Mouse (Mus musculus): ENCODE results near the gene Mpo. TPM values are rescaled to one million over a fixed set of nuclear protein-coding genes. Genes with fewer than 3 reads are reported as not detected.

The Mpo gene
- polyA plus RNA-seq, 2 experiments from 2014 or later, result not detected

GRCm38 (mm10) chr11:87805448-87805847 is 12.1 kb downstream of the Mpo start:
- no peak for ATAC-seq

DNA sequence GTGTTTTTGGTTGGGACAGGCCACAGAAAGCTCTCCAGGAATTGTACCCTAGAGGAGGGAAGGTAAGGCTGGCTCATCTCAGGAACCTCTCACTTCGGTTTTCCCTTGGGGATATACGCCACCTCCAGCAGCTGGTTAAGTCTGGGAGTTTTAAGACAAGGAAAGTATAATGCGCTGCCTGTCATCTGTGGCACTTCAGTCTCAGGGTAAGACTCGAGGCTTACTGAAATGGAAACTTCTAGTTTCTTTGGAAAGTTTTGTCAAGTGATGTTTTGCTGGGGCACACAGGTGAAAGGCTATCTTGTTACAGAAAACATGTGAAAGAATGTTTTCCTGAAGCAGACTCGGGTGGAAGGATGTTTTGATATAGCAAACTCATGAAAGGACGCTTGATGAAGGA is 14.1 kb downstream of the Mpo start:
- no peak for ATAC-seq

GRCm38 (mm10) chr11:87808236-87808635 is 14.9 kb downstream of the Mpo start:
- ATAC-seq, result peak; percentile 99

GRCm38 (mm10) chr11:87811396-87811795 is 18.0 kb downstream of the Mpo start:
- ATAC-seq, result no peak

- no peak for ATAC-seq
Measured at GRCm38 (mm10) chr11:87814831-87815230, 21.4 kb downstream of the Mpo start.

DNA sequence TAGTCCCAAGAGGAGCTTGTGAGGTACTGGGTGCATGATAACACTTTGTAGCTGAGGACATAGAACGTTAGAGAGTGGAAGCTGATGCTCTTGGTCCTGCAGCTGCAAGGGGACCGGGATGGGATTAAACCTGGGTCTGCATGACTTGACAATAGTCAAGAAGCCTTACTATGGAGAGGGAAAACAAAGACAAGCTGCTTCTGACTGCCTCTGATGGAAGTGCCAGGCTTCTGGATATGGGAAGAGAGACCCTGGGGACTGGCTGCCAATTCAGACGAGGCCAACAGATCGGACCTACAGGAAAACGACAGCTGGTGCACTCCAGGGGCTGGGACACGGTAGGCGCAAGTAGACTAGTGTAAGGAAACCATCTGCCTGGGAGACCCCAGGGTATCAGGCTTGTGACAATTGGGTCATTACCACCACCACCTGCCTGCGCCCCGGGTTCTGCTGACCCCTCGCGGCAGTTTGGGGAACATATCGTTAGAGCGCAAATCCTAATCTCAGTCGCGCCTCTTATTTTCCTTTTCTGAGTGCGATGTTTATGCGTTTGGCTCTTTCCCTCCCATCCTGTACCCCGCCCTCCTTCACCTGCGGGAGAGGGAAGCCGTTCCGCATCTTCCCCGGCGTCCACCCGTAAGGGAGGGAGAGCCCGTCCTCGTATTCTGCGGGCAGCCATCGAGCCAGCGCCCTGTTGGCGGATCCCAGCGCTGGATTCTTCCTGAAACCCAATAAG is 23.5 kb downstream of the Mpo start:
- peak; percentile 66 for ATAC-seq

DNA sequence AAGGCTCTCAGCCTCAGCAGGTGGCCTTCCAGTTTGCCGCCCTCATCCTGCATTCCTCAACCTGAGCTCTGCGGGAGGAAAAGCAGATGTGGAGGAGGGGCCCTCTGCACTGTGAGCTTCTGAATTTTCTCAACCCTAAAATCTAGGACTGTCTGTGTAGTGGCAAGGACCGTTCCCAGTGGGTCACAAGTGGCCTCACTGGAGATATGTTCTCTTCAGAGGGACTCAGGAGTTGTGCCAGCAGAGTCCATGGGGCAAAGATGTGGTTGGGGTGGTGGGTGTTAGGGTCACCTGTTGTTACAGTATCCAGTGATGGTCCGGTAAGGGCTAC is 24.0 kb downstream of the Mpo start:
- no peak for ATAC-seq

DNA sequence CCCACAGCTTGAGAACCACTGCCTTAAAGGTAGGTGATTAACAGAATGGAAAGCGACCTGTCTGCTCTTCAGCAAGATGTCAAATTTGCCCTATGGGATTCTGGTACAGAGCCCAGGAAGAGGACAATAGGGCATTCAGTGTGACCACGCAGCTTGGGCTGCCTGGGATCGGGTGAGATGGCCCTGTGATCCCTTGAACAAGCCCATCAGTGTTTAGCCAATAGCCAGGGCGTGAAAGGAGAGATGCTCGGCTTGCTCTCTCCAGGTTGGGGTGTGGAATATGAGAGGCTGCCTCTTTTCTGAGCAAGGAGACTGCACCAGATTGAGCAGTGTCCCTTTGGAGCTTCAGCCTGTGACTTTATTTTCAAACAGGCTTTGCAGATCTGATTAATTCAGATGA is 28.1 kb downstream of the Mpo start:
- ATAC-seq, result no peak

DNA sequence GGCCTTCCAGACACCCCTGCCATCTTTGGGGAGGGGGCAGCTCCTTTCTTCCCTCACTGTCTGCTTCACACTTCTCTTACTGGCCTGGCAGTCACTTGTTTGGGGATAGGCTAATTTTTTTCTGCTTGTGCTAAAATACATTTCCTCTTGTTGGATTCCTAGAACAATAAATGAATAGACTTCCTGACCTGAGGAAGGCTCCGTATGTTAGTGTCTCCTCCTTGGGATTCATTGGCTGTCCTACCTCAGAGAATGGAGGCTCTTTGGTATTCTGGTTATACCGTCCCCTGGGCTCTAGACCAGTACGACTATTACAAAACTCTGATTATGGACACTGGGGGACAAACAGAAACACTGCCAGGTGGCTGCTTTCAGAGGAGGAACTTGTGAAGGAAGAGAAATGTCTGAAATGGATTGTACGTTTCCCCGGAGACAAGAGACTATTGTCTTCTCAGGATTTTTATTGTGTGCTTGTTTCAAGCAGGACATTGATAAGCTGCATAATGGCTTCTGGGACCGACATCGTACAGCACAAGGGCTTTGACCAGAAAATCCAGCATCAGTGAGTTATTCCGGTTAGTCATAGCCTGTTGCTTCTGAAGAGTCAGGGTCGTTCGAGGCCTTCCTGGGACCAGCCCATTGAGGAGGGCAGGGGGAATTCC is 35.0 kb downstream of the Mpo start, which contains the start of gene Lpo:
Gene Lpo, minus strand, starts transcription at position 51 of the 662 bp plus-strand sequence.
- no peak for ATAC-seq

GRCm38 (mm10) chr11:87840676-87841075 is 47.3 kb downstream of the Mpo start:
- ATAC-seq, result no peak

DNA sequence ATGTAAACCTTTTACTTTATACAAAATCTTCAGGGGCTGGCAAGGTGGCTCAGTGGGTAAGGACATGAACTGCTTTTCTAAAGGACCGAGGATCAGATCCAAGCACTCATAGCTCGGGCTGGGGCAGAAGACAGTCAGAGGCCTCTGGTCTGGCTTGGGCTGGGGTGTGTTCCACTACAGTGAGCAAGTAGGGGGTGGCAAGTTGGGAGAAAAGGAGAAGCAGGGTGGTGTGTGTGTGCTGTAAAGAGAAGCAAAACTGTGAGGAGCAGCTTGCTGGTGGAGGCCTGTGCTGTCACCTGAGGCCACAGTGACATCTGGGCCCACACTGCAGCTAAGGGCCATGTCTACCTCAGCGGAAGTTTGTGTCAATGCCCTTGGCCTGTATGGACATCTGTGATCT is 48.1 kb downstream of the Mpo start:
- ATAC-seq, result no peak

- ATAC-seq, result no peak
Measured at GRCm38 (mm10) chr11:87846968-87847600, 53.7 kb downstream of the Mpo start.

- no peak for ATAC-seq
Measured at GRCm38 (mm10) chr11:87847884-87848283, 54.5 kb downstream of the Mpo start.

DNA sequence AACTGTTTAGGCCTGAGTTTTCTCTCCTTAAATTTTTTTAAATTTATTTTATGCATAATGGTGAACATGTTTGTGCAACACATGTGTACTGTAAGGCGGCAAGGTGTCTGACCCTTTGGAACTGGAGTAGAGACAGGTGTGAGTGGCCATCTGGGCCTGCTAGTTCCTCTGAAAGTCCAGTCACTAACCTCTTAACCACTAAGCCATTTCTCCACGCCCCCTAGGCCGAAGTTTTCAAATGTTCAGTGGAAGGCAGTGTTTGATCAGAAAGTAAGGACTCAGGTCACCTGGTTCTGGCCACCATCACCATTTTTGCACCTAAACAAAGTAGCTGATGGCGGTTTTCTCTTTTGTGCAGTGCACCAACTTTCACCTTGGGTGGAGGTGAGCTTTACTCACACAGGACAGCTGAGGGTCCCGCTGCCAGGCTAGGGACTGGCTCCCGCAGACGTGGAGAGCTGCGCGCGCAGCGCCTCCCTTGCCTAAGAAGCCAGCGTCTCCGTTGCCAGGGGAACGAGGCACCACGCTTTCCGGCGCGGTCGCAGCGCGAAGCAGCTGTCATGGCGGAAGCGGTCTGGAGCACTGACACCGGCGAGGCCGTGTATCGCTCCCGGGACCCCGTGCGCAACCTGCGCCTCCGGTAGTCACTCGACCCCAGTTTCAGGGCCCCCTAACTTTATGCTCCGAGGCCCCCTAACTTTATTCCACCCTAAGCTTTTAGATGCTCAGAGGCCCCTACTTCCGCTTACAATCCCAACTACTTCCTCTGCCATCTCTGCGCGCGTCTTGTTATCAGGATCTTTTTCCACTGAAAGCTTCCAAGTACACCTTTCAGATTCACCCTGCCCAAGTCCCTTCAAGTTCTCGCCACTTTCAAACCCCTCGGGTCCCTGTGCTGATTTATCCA is 59.6 kb downstream of the Mpo start, which contains the start of gene Mks1:
Gene Mks1, plus strand, starts transcription at position 526 of the 907 bp plus-strand sequence.
- ATAC-seq, result peak; percentile 99

- ATAC-seq, result peak; percentile 21
Measured at GRCm38 (mm10) chr11:87853597-87853954, 60.2 kb downstream of the Mpo start.

Other genes with a start within 250 kb of the Mpo start
- not detected for gene Gm11492, start 226.9 kb upstream of the Mpo start, polyA plus RNA-seq (2017; shearing (Covaris generic))
- 1 to 10 TPM; 1.5 to 3.7 TPM for gene Sept4, start 224.7 kb upstream of the Mpo start, polyA plus RNA-seq (2017; shearing (Covaris generic))
- 10 to 100 TPM in 1 of 2 experiments, 1 to 10 TPM in 1; 8.8 to 22.1 TPM for gene Mtmr4, start 201.4 kb upstream of the Mpo start, polyA plus RNA-seq (2017; shearing (Covaris generic))
- gene Hsf5, start 176.4 kb upstream of the Mpo start, polyA plus RNA-seq (2017; shearing (Covaris generic)), result under 1 TPM; 0.17 to 0.19 TPM
- 10 to 100 TPM; 24.9 to 25.4 TPM for gene Rnf43, start 130.9 kb upstream of the Mpo start, polyA plus RNA-seq (2017; shearing (Covaris generic))
- gene Supt4a, start 56.0 kb upstream of the Mpo start, polyA plus RNA-seq (2017; shearing (Covaris generic)), result 100 to 1,000 TPM; 346 to 405 TPM
- 1 to 10 TPM; 3.1 to 3.7 TPM for gene Tspoap1, start 33.0 kb upstream of the Mpo start, polyA plus RNA-seq (2017; shearing (Covaris generic))
- not detected for gene Lpo, start 34.7 kb downstream of the Mpo start, polyA plus RNA-seq (2017; shearing (Covaris generic))
- 1 to 10 TPM; 5.1 to 9.9 TPM for gene Mks1, start 59.6 kb downstream of the Mpo start, polyA plus RNA-seq (2017; shearing (Covaris generic))
- not detected for gene Epx, start 82.0 kb downstream of the Mpo start, polyA plus RNA-seq (2017; shearing (Covaris generic))
- gene Olfr462, start 98.7 kb downstream of the Mpo start, polyA plus RNA-seq (2017; shearing (Covaris generic)), result not detected
- not detected for gene Olfr463, start 103.8 kb downstream of the Mpo start, polyA plus RNA-seq (2017; shearing (Covaris generic))
- not detected for gene Olfr464, start 127.4 kb downstream of the Mpo start, polyA plus RNA-seq (2017; shearing (Covaris generic))
- gene Dynll2, start 194.0 kb downstream of the Mpo start, polyA plus RNA-seq (2017; shearing (Covaris generic)), result 1 to 10 TPM; 4.0 to 4.6 TPM

Data from CD4-positive, CD25-positive, alpha-beta regulatory T cell, adult 4 months (primary cell).